Mouse (Mus musculus): Measurements from ENCODE around the gene Enkd1.

Gene Enkd1

DNA sequence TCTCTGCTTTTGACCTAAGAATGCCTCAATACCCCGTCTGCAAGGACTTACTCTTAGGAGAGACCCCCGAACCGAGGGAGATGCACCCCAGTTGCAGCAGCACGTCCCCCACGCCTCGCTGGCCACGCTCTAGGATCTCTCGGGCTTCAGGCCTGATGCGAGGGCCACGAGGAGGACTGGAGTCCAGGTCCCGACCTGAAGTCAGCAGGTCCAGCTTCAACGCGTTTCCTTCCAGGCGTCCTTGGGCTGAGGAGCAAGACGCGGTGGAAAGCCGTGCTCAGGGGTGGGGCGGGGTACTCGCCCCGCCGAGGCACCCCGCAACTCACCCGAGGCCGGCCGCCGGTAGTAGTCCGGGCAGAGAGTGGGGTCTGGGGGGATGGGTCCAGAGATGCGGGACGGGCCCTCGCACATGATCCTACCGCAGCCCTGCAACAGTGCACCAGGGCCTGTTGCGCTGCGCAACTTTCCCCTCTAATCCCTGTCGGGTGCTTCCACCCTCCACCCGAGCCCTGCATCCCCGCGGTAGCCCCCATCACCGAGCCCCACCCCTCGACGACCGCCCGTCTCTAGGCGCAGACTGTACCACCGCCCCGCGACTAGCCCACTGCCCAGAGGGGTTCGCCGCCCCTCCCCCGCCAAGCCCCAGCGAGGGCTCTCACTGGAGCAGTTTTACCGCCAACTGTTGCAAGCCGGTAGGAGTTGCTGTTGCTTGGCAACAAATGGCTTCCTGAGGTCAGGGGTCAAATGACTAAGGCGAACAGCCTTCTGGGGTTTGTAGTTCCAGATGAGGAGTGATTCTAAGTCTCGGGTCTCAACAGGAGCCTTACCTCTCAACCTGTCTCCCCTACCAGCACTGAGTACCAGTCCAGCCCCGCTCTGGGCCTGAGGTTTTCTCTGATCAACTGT, at the start of gene Enkd1, which contains the start of gene 4933405L10Rik:
Gene Enkd1, minus strand, starts transcription at position 713 of the 906 bp plus-strand sequence.
Gene 4933405L10Rik, plus strand, starts transcription at position 158 of the 906 bp plus-strand sequence.
- peak; percentile 98 for DNase-seq (ENCODE audit: low spot score)

DNA sequence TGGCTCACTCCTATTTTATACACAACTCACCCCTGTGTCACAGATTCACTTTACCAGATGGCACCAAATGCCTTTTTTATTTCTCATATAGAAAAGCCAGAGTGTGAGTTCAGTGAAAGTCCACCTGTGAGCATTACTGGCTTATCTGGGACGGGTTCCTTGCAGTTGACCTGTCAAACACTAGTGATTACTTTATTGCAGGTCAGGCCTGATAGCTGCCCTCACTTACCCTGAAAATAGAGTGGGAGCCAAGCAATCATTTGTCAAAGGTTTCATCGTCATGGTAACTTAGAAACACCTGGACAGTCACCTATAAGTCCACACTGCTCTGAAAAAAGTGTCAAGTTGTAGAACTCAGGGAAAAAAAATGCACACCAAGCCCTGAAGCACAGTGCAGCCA, 46.7 kb upstream of the Enkd1 start:
- DNase-seq (ENCODE audit: low spot score) = no peak

DNA sequence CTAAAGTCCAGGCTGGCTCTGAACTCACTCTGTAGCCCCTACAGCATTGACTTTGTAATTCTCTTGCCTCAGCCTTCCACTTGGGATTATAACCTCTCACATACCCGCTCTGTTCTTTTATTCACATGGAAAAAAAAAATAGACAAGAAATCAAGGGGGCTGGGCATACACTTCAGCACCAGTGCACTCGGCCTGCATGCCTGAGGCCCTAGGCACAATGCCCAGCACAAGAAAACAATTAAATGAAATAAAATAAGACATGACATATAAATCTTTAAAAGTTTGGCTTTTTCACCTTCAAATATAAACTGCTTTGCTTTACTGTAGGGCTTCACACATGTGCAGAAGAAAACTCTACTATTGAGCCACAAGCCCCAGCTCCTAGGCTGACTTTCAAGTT, 45.9 kb upstream of the Enkd1 start:
- DNase-seq (ENCODE audit: low spot score) = no peak

DNA sequence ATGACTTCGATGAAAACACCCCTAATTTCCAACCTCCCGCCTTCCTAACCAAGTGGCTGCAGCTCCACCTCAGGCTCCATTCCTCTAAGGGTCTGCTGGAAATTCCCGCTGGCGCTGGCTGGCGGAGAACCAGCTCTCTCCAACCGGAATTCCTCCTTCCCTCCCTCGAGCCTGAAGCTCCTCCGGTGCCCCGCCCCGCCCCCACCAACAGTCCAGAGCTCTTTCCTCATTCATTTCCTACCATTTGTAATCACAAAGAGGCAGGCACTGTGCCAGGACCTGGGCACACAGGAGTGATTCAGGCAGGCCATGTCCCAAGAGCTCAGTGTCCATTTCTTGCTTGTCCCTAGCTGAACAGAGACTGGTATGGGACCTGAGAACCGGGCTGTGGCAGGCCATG, 42.6 kb upstream of the Enkd1 start:
- DNase-seq (ENCODE audit: low spot score) = peak; percentile 52

DNA sequence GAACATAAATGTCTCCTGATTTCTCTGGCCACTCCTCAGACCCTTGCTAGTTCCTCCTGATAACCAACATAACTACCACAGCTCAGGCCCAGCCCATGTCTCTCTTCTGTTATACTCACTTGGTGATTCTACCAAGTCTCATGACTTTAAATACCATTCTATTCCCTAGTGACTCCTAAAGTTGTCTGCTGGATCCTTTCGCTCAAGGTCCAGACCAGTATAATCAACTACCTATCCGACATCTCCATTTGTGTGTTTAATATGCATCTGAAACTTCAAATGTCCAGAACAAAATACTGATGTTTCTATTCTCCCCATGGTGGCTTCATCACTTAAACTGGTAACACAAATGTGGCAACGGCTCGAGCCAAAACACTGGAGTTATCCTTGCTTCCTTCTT, 35.3 kb upstream of the Enkd1 start:
- DNase-seq (ENCODE audit: low spot score) = no peak

DNA sequence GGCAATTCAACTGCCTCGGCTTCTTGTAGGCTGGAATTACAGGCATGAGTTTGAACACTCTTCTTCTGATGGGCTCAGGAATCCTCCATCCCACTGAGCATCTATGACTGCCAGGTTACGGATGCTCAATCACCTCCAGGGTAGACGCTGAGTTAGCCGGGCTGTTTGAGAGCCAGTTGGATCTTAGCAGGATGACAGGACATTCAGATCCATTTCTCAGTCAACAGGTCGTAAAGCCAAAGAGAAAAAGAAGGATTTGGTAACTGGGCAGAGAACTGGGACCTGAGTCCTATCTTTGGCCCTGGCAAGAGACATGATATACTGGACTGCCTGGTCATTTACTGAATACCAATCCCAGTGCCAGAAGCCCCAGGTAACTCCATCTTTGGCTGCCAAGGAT, 31.2 kb upstream of the Enkd1 start:
- DNase-seq (ENCODE audit: low spot score) = no peak

DNA sequence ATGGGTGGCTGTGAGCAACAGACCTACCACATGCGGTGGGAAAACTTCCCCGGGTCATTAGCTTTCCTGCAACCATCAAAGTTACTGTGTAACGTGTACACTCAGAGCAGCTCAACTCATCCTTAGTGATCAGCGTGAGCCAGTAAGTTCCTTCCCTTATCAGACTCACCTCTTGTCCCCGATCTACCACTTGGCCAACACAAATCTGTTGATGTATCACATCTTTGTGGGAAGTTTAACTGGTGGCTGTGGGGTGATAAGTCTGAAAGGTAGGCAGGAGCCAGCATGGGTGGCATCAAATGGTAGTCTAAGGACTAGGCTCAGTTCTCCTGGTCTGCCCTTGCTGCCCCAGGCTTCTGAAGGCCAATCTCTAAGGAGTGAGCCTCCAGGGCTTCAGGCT, 24.2 kb upstream of the Enkd1 start:
- no peak for DNase-seq (ENCODE audit: low spot score)

DNA sequence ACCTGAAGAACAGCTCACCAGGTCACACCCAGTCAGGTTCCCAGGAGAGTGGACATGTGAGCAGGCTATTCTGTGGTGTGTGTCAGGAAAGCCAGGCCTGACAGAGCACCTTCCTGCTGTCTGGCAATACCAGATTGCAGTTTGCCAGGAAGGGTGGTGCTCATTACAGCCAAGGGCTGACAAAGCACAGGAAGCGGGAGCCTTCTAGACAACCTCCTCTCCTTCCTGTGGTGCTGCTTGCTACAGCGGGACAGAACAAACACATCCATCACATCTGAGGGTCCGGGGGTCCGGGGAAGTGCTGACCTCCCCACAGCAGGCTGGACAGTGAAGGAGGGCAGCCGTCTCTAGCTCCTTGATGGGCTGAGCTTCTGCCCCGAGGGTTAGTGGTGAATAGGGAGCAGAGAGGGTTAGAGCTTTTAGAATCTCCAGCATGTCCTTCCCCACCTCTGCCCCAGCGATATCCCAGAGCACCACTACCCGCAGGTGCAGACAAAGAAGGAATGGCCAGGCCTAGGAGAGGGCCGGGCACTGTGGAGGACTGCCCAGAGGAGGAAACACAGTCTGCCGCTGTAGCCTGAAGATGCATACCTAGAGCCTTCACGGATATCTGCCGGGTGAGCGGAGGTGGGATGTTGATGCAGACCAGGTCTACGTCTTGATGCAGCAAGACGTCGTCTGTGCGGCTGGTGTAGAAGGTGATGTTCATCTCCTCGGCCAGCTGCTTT, 19.6 kb upstream of the Enkd1 start:
- no peak for DNase-seq (ENCODE audit: low spot score)

DNA sequence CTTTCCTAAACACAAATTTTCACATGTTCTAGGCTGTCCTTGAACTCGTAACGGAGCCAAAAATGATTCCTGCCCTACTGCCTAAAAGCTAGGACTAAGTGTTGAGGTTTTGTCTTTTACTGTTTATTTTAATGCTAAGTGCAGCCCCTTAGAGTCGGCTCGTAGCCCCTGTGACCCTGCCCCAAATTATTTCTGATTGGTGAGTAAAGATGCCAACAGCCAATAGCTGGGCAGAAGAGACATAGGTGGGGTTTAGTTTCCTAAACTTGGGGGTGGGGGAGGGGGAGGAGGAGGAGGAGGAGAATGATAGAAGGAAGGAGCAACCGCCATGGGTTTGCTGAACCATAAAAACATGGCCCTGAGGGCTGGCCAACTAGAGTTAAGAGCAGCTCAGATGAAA, 17.7 kb upstream of the Enkd1 start:
- DNase-seq (ENCODE audit: low spot score) = no peak

DNA sequence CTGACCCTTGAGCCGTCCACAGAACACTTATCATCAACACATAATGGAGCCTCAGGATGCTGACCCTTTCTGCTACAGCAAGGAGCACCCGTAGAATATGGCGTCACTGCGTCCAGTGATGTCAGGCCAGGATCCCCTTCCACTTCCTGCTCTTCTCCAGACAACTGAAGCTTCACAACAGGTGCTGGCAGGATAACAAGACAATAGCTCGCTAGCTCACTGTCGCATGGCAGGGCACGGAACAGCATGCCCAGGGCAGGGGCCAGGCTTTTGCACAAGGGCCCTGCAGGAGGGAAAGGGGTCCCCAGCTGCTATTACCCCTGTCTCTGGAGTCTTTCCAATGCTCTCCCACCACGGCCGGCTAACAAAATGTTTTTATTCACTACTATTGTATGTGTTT, 14.9 kb upstream of the Enkd1 start:
- no peak for DNase-seq (ENCODE audit: low spot score)

DNA sequence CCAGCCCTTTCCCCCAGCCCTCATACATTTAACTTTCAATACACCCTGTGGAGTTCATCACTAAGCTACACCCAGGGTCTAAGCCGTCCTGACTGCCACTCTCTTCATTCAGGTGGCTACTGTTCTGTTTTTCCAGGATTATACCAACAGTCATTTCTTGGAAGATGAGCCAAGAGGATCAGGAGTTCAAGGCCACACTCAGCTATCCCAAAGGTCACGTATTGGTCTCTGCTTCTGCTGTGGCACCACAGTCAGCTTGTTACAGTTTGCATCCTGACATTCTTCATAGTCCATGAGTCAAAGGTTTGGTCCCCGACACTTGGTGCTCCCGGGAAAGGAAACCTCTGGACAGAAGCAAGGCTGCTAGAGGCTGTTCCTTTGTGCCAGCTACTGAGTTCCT, 11.6 kb upstream of the Enkd1 start:
- DNase-seq (ENCODE audit: low spot score) = no peak

DNA sequence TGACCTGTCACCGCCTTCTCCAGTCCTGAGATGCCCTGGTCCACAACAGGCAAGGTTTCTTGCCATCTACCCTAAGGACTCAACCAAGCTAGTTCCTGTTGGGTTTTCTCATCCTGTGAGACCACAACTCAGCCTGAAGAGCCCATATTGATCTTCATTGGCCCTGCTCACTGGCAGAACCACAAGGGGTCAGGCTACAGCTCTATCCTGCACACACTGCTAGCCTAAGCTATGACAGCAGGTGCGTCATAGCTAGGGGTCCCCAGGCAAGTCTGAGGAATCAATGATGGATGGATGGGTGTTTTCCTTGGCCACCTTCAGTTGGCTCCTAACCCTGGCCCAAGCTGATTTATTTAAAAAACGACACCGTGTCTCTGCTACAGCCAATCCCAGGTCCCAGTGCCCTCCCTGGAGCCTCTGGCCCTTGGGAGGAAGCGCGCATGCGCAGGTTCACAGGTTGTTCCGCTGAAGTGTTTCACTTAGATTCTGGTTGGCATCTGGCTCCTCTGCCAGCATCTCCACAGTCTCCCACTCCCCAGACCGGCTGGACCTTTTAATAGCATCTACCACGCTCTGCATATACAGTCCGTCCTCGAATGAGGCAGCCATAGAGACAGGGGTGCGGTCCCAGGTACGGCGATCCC, 8.4 kb upstream of the Enkd1 start:
- no peak for DNase-seq (ENCODE audit: low spot score)

DNA sequence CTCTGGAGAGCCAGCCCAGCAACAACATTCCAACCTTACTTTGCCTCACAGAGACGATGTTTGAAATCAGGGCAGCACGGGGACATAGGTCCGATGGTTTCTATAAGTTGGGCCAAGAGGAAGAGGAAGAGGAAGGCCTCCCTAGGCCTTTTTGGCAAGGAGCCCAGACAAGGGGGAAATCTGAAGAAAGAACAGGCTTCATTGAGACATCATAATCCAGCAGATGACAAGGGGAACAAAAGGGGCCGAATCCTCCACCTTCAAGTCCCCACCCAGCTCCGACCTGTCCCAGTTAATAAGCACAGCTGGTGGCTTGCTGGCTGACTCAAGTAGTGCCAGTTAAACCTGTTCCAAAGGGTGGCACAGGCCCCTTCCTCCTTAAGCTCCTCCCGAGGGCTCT, 7.0 kb upstream of the Enkd1 start:
- no peak for DNase-seq (ENCODE audit: low spot score)

DNA sequence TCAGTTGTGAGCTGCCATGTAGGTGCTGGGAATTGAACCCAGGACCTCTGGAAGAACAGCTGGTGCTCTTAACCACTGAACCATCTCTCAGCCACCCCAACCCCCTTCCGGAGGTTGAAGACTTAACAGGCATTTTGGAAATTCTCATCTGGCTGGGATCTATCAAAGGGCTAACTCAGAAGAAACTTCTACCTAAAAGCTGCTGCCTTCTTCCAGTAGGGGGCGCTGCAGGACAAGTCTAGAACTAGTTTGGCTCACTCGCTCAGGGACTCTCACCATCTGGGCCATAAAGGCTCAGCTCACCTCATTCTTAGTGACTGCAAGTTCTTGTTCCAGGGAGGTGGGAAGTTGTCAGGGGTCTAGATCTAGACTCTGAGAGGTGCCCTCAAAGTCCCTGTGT, 6.1 kb upstream of the Enkd1 start:
- DNase-seq (ENCODE audit: low spot score) = peak; percentile 95

DNA sequence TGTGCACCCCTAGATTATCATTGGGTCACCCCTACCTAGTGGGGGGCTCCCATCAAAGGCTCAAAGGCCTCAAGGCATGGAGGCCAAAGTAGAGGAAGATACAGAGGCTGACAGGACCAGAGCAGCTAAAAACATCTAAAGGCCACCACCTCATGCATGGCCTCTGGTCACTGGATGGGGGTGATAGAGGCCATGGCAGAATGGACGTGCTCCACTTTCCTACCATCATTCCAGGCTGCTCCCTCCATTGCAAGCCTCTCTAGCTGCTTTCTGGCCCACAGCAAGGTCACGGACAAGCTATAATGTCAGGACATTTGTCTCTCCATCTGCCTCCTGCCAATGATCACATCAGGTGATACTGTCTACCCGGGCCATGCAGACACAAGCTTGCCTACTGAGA, 4.3 kb upstream of the Enkd1 start:
- DNase-seq (ENCODE audit: low spot score) = no peak

DNA sequence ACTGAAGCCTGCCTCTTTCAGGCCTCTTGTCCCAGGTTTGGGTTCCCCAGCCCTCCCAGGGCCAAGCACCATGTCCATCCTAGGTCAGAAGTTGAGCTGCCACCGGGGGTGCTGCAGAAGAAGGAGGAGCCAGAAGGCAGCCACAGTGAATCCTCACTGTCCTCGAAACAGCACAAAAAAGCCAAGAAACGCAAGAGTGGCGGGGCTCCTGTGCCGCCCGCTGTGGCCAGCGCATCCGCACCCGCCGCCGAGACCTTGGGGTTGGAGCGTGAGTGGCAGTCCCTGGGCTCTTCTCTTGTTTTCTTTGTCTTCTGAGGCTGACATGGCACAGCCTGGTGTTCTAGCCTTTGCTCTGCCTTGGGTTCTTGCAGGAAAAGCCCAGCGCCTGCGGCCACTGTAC, 1.3 kb upstream of the Enkd1 start:
- DNase-seq (ENCODE audit: low spot score) = no peak

DNA sequence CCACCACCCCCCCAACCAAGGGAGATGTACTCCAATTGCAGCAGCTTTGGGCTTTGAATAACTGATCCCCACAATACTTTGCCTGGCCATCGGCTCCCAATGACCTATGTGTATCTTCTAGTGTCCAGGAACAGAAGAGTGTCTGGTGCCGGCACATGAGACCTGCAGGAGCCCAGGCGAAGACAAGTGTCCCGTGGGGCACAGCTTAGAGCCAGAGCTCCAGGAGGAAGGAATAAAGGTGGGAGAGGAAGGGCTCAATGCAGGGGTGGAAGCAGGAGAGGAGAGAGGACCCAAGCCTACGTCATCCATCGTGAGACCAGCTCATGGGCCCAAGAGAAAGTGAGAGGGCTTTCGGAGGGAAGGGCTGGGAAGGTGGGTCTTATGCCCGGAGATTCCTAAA, 665 bp upstream of the Enkd1 start:
- no peak for DNase-seq (ENCODE audit: low spot score)

DNA sequence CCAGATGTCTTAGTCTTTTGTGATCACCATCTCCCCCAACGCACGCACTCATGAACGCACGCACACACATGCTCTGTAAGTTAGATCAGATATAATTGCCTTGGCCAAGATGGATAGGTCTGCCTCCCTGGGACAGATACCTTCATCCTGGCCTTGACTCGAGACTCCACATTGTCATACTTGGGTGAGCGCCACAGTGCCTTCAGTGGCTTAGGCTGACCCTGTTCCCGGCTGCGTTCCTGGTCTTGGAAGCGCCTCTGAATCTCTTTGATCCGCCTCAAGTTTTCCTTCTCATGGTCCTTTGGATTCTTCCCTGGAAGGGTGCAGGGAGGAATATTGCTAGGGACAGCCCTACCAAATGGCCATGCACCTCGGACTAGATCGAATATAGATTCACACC, 1.6 kb downstream of the Enkd1 start:
- no peak for DNase-seq (ENCODE audit: low spot score)

DNA sequence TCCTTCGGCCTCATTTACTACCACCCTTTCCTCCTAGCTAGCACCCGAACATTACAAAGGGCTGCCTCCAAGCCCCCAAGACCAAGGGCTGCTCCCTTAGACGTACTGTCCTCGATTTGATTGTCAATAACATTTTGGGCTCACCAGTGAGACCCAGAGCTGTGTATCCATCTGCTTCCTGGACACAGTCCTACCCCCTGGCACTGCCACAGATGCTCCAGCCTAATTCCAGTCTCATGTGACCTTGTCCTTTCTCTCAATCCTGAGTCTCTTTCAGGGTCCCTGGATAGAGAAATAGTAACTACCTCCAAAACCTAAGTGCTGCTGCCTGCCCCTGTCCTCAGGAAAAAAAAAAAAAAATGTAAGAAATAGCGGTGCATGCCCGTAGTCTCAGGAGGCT, 3.1 kb downstream of the Enkd1 start:
- DNase-seq (ENCODE audit: low spot score) = no peak

DNA sequence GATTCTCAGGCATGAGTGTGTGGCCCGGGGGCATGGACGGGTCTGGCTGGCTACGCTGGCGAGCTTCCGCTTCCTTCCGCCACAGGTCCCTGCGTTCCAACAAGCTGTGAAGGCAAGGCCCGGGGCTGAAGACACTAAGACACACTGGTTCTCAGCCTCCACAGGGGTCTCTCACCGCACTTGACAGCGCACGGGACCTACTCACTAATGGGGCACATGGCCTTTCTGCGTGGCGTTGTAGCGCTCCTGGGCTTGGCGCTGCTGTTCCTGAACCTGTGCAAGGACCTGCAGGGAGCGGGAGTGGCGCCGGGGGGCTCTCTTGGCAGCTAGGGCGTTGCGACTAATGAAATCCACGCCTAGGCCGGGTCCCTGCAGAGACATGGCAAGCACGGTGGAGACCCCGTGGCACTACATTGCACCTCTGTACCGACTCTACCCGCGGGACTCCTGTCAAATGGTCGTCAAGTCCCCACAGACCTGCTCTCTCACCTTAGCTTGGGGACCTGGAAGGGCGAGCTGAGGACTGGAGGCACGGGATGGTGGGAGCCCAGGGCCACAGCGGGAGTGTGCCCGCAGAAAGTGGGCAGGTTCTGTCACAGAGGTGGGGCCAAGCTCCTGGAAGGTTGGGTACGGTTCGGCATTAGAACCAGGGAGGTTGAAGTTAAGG, 3.7 kb downstream of the Enkd1 start:
- no peak for DNase-seq (ENCODE audit: low spot score)

DNA sequence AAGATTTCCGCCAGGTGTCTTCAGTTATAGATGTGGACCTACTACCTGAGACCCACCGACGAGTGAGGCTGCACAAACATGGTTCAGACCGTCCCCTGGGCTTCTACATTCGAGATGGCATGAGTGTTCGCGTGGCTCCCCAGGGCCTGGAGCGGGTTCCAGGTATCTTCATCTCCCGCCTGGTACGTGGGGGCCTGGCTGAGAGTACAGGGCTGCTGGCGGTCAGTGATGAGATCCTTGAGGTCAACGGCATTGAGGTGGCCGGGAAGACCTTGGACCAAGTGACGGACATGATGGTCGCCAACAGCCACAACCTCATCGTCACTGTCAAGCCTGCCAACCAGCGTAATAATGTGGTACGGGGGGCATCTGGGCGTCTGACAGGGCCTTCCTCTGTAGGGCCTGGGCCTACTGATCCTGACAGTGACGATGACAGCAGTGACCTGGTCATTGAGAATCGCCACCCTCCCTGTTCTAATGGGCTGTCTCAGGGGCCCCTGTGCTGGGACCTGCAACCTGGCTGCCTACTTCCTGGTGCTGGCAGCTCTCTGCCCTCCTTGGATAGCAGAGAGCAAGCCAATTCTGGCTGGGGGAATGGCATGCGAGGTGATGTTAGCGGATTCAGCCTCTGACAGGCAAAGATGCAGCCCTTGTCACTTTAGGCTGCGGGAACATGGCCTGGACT, 5.1 kb downstream of the Enkd1 start:
- DNase-seq (ENCODE audit: low spot score) = no peak

DNA sequence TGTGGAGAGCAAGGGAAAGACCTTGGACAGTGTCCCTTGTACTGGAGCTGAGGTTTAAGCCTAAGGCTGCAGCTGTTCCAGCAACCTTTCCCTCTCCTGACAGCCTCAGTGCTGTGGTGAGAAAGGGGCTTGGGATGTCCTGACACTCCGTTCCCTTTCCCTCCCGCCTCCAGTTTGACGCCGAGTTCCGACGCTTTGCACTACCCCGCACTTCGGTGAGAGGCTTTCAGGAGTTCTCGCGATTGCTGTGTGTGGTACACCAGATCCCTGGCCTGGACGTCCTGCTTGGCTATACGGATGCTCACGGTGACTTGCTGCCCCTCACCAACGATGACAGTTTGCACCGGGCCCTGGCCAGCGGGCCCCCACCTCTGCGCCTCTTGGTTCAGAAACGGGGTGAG, 6.0 kb downstream of the Enkd1 start:
- peak; percentile 10 for DNase-seq (ENCODE audit: low spot score)
